Mouse (Mus musculus): ENCODE data around the gene Cnot4.
"Not testable (repeated sequence)": the region's sequence is repeated elsewhere in the genome, so short reads cannot be mapped to it uniquely, and the experiment has no call there.

The Cnot4 gene

DNA sequence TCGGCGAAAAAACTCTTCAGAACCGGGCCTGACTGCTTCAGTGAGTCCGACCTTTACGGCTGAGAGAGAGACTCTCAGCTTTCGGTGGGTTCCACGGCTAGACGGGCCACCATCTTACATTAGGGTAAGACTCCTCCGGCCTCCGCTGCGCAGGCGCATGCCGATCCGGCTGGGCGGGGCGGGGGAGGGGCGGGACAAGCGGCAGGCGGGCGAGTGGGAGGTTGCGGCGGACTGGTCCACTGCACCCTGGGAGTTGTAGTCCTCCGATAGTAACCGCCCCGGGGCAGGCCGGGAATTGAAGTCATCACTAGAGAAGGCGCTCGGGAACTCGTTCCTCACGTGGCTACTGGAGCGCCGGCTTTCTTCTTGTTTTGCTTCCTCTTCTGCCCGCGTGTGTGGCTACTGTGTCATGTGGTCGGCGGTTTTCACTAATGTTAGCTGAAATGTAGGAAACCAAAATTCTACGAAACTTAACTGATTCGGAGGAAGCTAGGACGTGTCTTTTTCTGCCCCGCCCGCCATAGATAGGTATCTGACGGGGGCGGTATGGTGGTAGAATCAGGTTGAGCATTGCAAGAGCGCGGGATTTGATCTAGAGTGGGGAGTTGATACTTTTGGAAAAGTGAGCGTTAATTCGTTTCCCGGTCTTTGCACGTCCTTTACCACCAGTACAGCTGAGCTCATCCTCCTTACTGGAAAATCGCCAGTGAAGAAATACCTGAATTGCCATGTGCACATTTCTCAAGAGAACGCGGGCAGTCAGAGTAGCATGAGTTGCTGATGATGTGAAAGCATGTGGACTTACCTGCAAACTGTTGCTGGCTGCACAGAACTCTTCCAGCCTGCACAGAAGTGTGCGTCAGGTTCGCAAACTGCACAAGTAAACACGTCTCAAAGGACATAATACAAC, at the start of gene Cnot4:
Gene Cnot4, minus strand, starts transcription at position 146 of the 910 bp plus-strand sequence.
- peak; percentile 99 for DNase-seq (ENCODE audit: low spot score)

- DNase-seq (ENCODE audit: low spot score) = not testable (repeated sequence)
Observed at GRCm38 (mm10) chr6:35179299-35179698, 45.8 kb upstream of the Cnot4 start.

DNA sequence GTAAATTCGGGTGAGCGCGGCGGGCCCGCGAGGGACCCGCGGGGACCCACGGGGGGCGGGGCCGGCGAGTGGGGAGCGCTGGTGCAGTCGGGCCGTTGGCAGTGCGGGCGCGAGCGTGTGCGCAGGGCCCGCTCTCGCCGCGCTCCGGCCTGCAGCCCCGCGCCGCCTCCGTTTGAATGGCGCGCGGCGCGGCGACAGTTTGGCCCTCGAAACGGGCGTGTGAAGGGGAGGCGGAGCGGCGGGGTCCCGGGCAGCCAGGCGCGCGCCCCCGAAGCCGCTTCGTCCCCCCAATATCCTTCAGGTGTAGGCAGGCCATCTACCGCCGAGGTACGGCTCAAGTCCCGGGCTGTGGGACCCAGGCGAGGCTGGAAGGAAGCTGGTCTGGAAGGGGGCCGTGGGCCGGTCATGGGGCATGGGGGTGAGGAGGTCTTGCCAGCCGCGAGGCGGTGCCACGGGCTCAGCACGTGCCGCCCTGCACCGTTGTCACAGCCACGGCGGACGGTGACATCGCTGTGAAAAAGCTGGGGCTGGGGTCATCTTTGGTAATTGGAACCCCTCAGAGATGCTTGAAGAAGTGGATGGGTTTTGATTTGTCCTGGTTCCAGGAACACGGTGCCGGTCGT, 44.2 kb upstream of the Cnot4 start:
- peak; percentile 69 for DNase-seq (ENCODE audit: low spot score)

DNA sequence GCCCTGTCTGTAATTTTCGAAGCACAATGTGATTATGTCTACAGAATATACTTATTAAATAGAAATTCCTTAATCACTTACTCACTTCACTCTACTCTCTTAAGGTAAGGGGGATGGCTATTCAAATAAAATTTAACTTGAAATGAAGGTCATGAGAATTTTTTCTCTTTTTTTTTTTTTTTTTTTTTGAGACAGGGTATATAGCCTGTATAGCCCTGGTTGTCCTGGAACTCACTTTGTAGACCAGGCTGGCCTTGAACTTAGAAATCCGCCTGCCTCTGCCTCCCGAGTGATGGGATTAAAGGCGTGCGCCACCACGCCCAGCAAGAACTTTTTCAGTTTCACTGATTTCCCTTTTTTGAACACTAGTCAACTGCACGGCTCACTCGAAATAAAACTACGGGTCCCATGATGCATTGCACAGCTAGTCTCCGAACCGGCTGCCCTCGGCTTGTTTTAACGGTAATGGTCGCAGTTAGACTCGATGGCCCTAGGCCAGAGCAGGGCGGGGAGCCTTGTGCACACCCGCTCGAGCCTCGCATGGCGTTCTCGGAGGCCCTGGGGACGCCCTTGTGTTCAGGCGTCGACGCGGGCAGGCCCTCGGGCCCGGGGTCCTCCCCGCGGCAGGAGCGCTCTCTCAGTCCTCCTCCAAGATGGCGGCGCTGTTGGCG, 43.6 kb upstream of the Cnot4 start, which contains the start of gene Nup205:
Gene Nup205, plus strand, starts transcription at position 443 of the 671 bp plus-strand sequence.
- DNase-seq (ENCODE audit: low spot score) = peak; percentile 91

DNA sequence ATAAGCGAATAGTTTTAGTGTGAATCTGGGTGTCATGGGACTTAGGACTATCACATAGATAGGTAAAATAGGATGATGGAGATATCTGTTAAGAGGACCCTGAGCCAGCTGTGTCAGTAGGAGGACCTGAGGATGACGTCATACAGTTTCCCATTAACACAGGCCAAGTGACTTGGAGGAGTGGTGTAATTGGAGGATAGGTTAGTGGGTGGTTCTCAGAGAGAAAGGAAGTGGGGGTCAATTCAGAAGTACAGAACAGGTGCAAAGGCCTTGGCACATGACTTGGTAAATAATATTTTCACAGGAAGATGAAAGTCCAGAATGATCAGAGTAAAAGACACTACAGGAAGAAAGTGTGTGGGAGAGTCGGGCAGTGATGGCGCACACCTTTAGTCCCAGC, 39.7 kb upstream of the Cnot4 start:
- DNase-seq (ENCODE audit: low spot score) = no peak

DNA sequence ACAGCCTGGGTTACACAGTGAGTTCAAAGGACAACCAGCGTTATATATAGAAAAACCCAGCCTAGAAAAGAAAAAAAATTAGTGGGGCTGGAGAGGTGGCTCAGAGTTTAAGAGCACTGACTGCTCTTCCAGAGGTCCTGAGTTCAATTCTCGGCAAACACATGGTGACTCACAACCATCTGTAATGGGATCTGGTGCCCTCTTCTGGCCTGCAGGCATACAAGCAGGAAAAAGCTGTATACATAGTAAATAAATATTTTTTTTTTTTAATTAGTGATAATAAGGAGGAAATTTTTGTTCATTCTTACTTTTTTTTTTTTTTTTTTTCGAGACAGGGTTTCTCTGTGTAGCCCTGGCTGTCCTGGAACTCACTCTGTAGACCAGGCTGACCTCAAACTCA, 38.5 kb upstream of the Cnot4 start:
- not testable (repeated sequence) for DNase-seq (ENCODE audit: low spot score)

GRCm38 (mm10) chr6:35169250-35169649, 35.7 kb upstream of the Cnot4 start:
- no peak for DNase-seq (ENCODE audit: low spot score)

DNA sequence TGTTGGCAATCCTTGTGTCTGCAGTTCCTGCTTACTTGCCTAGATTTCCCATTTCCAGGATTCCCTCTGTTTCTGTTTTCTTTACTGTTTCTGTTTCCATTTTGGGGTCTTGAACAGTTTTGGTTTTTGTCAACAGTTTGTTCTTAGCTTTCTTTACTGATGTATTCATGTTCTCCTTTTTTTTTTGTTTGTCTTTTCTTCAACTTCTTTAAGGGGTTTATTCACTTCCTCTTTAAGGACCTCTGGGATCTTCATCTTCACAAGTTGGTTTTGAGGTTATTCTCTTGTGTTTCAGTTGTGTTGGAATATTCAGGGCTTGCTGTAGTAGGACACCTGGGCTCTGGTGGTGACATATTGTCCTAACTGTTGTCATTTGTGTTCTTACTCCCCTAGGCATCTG, 21.0 kb upstream of the Cnot4 start:
- DNase-seq (ENCODE audit: low spot score) = no peak

DNA sequence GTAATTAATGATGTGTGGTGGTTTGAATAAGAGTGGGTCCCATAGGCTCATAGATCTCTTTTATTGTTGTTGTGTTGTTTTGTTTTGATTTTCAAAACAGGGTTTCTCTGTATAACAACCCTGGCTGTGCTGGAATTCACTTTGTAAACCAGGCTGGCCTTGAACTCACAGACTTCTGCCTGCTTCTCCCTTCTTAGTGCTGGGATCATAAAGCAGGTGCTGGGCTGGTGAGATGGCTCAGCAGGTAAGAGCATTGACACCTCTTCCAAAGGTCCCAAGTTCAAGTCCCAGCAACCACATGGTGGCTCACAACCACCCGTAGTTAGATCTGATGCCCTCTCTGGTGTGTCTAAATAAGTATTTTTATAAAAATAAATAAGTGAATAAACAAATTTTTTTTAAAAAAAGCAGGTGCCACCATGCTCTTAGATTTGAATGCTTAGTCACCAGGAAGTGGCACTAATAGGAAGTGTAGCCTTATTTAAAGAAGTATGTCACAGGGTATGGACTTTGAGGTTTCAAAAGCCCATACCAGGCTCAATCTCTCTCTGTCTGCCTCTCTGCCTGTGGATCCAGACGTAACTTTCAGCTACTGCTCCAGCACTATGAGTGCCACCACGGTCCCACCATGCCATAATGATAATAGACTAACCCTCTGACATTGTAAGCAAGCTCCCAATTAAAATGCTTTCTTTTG, 14.3 kb upstream of the Cnot4 start:
- no peak for DNase-seq (ENCODE audit: low spot score)

- DNase-seq (ENCODE audit: low spot score) = no peak
Observed at GRCm38 (mm10) chr6:35145569-35145968, 12.0 kb upstream of the Cnot4 start.

GRCm38 (mm10) chr6:35140351-35140750, 6.8 kb upstream of the Cnot4 start:
- DNase-seq (ENCODE audit: low spot score) = no peak

- peak; percentile 3 for DNase-seq (ENCODE audit: low spot score)
Observed at GRCm38 (mm10) chr6:35134844-35135243, 1.3 kb upstream of the Cnot4 start.

GRCm38 (mm10) chr6:35133246-35133578, 312 bp downstream of the Cnot4 start:
- DNase-seq (ENCODE audit: low spot score) = no peak

- peak; percentile 30 for DNase-seq (ENCODE audit: low spot score)
Observed at GRCm38 (mm10) chr6:35132806-35133205, 718 bp downstream of the Cnot4 start.

DNA sequence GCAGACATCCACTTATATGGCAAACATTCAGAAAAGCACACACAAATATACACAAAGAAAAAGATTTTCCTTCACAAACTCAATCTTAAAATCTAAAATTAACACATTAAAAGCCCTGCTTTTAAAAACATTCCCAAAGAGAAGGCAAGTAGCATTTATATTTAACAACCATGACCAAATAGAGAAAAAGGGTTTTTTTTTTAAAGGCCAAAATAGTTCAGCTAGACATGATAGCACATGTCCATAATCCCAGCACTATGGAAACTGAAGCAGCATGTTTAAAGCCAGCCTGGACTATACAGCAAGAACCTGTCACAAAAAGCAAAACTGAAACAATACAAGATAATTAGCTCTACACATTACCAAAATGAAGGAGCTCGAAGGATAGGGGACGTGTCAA, 11.0 kb downstream of the Cnot4 start:
- no peak for DNase-seq (ENCODE audit: low spot score)

DNA sequence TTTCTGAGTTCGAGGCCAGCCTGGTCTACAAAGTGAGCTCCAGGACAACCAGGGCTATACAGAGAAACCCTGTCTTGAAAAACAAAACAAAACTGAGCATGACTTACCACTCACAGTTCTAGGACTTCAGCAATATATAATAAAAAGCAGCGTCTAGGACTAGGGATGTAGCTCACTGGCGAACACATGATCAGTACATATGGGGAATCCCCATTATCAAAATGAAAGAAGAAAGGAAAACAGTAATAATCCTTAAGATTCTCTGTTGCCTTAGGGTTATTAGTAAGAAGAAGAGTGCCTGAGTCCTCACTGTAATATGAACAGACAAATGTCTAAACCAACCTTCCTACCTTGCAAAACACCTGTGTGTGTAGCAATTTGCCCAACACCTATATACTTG, 11.6 kb downstream of the Cnot4 start:
- no peak for DNase-seq (ENCODE audit: low spot score)

DNA sequence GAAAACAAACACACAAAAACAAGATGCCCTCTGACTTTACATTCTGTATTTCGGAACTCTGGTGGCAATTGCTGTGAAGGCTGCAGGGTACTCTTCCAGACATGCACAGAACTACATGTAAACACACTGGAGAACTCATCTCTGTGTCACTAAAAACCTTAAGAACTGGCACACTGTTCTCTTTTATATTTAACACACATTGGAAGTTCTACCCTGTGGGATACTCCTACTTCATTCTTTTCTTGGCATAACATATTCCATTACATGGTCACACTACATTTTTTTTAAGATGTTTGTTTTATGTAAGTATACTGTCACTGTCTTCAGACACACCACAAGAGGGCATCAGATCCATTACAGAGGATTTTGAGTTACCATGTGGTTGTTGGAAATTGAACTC, 31.1 kb downstream of the Cnot4 start:
- DNase-seq (ENCODE audit: low spot score) = no peak

DNA sequence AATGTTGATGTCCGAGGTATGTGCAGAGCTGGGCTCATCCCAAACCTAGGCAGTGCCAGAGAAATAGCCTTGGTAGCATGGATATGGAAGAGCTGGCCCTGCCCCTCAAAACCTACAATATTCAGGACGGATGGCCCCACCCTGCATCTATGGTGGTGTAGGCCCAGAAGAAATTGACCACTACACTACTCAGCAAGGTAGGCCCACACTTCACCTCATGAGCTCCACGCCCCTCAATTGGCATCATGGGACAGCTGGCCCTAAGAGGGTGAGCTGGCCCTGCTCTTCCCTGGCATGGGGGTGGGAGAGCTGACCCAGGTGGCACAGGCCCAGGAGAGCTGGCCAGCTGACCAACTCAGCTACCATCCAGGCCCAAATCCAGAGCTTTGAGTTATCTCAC, 48.6 kb downstream of the Cnot4 start:
- DNase-seq (ENCODE audit: low spot score) = no peak

GRCm38 (mm10) chr6:35075148-35075547, 58.4 kb downstream of the Cnot4 start:
- DNase-seq (ENCODE audit: low spot score) = no peak

DNA sequence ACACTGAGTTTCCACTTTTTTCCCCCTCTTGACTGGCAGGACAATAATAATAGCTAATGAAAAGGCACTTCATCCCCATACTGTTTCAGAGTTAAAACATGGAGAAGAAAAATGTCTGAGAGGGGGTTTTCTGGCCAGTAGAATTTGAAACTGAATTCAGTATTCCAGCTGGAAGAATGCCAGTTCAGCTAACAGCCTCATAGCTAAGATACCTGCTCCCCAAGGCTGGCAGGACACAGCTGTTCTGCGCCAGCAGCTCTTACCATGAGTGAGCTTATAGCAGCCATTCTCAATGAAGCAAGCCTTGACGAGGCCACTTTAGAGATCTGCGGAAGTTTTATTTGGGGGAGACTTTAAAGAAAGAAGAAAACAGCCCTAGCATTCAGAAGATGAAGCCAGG, 62.3 kb downstream of the Cnot4 start:
- no peak for DNase-seq (ENCODE audit: low spot score)

- no peak for DNase-seq (ENCODE audit: low spot score)
Observed at GRCm38 (mm10) chr6:35062446-35062845, 71.1 kb downstream of the Cnot4 start.

DNA sequence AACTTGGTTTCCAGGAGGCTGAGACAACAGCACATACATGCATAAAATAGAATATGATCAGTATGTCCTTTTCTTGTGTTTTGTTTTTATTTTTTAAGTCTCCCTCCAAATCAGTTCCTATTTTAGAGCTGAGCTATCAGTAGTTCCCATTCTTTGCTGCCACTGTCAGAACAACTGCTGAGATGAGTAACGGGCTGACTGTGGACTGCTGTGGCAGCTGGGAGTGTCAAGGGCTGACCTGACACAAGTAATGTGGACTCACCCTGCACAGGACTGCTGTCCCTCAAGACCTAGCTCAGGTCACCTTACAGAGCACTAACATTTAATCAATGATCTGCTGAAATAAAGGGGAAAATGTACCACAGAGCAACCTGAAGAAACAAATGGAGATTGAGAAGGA, 90.4 kb downstream of the Cnot4 start:
- no peak for DNase-seq (ENCODE audit: low spot score)
